Mouse (Mus musculus) T-helper 2 cell (primary cell): ENCODE results near the gene Map2.

Experiments
- in situ Hi-C: fragments of 300-600 bp; cut with MboI, MseI; formaldehyde crosslinking; loops from one replicate; pipeline ENCODE4 v1.15.1; 2025; ENCODE audit warnings: high pct_unique_total_duplicates

The Map2 gene

GRCm38 (mm10) chr1:66175041-66175665 lies at the start of gene Map2:
Map2 (plus strand) TSS chr1:66175273.
- in situ Hi-C loops = no loop called here

- in situ Hi-C loops = no loop called here
These were observed 42.1 kb upstream of the Map2 start for GRCm38 (mm10) chr1:66133014-66133413.

GRCm38 (mm10) chr1:66135324-66135723 lies 39.7 kb upstream of the Map2 start:
- in situ Hi-C loops = no loop called here

GRCm38 (mm10) chr1:66140686-66141085 lies 34.4 kb upstream of the Map2 start:
- in situ Hi-C loops = no loop called here

GRCm38 (mm10) chr1:66145180-66145579 lies 29.9 kb upstream of the Map2 start:
- in situ Hi-C loops = no loop called here

GRCm38 (mm10) chr1:66148825-66149514 lies 26.1 kb upstream of the Map2 start:
- in situ Hi-C loops = no loop called here

- in situ Hi-C loops = no loop called here
These were observed 24.3 kb upstream of the Map2 start for GRCm38 (mm10) chr1:66150806-66151205.

GRCm38 (mm10) chr1:66157135-66157534 lies 17.9 kb upstream of the Map2 start:
- in situ Hi-C loops = no loop called here

GRCm38 (mm10) chr1:66157589-66157988 lies 17.5 kb upstream of the Map2 start:
- in situ Hi-C loops = no loop called here

- in situ Hi-C loops = no loop called here
These were observed 10.4 kb upstream of the Map2 start for GRCm38 (mm10) chr1:66164648-66165047.

GRCm38 (mm10) chr1:66168722-66169121 lies 6.4 kb upstream of the Map2 start:
- in situ Hi-C loops = no loop called here

GRCm38 (mm10) chr1:66172127-66172526 lies 2.9 kb upstream of the Map2 start:
- in situ Hi-C loops = no loop called here

GRCm38 (mm10) chr1:66173630-66174029 lies 1.4 kb upstream of the Map2 start:
- in situ Hi-C loops = no loop called here

- in situ Hi-C loops = no loop called here
These were observed 1.2 kb downstream of the Map2 start for GRCm38 (mm10) chr1:66176012-66176837.

GRCm38 (mm10) chr1:66176838-66177105 lies 1.7 kb downstream of the Map2 start:
- in situ Hi-C loops = no loop called here

GRCm38 (mm10) chr1:66177489-66178170 lies 2.6 kb downstream of the Map2 start:
- in situ Hi-C loops = no loop called here

GRCm38 (mm10) chr1:66187016-66187681 lies 12.1 kb downstream of the Map2 start:
- in situ Hi-C loops = no loop called here

- in situ Hi-C loops = no loop called here
These were observed 17.3 kb downstream of the Map2 start for GRCm38 (mm10) chr1:66192401-66192800.

- in situ Hi-C loops = no loop called here
These were observed 17.8 kb downstream of the Map2 start for GRCm38 (mm10) chr1:66192891-66193290.

GRCm38 (mm10) chr1:66195040-66195726 lies 20.1 kb downstream of the Map2 start:
- in situ Hi-C loops = no loop called here

GRCm38 (mm10) chr1:66196240-66196639 lies 21.2 kb downstream of the Map2 start:
- in situ Hi-C loops = no loop called here
